Mouse (Mus musculus) stomach, postnatal 0 days (tissue): Measurements from ENCODE around the gene Fpgs. TPM values are rescaled to one million over a fixed set of nuclear protein-coding genes. Genes with fewer than 3 reads are reported as not detected.

Experiments used
- ATAC-seq: fragments of 200-750 bp; cut with Nextera tagmentation; 2 replicates; pipeline ENCODE4 v1.8.0; 2017; ENCODE audit not compliant: low FRiP score, low TSS enrichment
- DNase-seq: peaks from one replicate; pipeline ENCODE4 v3.0.0-alpha.2; 2016; ENCODE audit warnings: low spot score
- H3K27ac ChIP-seq: fragments of 300-500 bp; sonication (generic); replicated peaks from 2 replicates; pipeline ENCODE4 v1.5.1; 2014; ENCODE audit warnings: mild to moderate bottlenecking, control low read depth
- H3K27me3 ChIP-seq: fragments of 300-500 bp; sonication (generic); 2 replicates; pipeline ENCODE4 v1.6.1; 2014; ENCODE audit warnings: low read length; ENCODE audit not compliant: control insufficient read depth, insufficient read depth
- H3K36me3 ChIP-seq: fragments of 300-500 bp; sonication (generic); 2 replicates; pipeline ENCODE4 v1.6.1; 2014; ENCODE audit warnings: low read length, mixed read lengths; ENCODE audit not compliant: control insufficient read depth, insufficient read depth
- H3K4me1 ChIP-seq: fragments of 300-500 bp; sonication (generic); replicated peaks from 2 replicates; pipeline ENCODE4 v1.6.1; 2014; ENCODE audit warnings: antibody characterized with exemption; ENCODE audit not compliant: control insufficient read depth, insufficient read depth
- H3K4me2 ChIP-seq: fragments of 300-500 bp; sonication (generic); replicated peaks from 2 replicates; pipeline ENCODE4 v1.6.1; 2014; ENCODE audit warnings: low read depth, mild to moderate bottlenecking, control low read depth, moderate library complexity
- H3K4me3 ChIP-seq: fragments of 300-500 bp; sonication (generic); 2 replicates; pipeline ENCODE4 v1.5.1; 2014; ENCODE audit warnings: low read depth, low read length, control low read depth
- H3K9ac ChIP-seq: fragments of 300-500 bp; sonication (generic); 2 replicates; pipeline ENCODE4 v1.6.1; 2014; ENCODE audit warnings: mild to moderate bottlenecking, low read length, control low read depth, mixed read lengths
- H3K9me3 ChIP-seq: fragments of 300-500 bp; sonication (generic); 2 replicates; pipeline ENCODE4 v1.6.1; 2016; ENCODE audit warnings: low read length; ENCODE audit not compliant: control insufficient read depth
- CTCF ChIP-seq: IDR thresholded peaks from 2 replicates; pipeline ENCODE4 v1.5.1; 2016; ENCODE audit warnings: antibody characterized with exemption, low read depth, mild to moderate bottlenecking, moderate library complexity
- EP300 ChIP-seq: optimal IDR thresholded peaks from 2 replicates; pipeline ENCODE3; 2016; ENCODE audit warnings: antibody characterized with exemption
- WGBS: fragments of 180-500 bp; shearing (Covaris S2); extraction: QIAGEN DNeasy Blood & Tissue Kit; methylation state at CpG from one replicate; pipeline ENCODE4 v1.1.7; 2014; 5-methylcytosine and 5-hydroxymethylcytosine counted together
- polyA plus RNA-seq: library from polyadenylated mRNA; unstranded; fragments of >200 nt; fragmentation: Nextera tagmentation; extraction: Ambion mirVana; gene quantifications from 2 replicates; pipeline ENCODE4 v1.2.1, GENCODE M21; 2015

Gene Fpgs
- polyA plus RNA-seq, 1 experiment from 2014 or later: 15.1 TPM

DNA sequence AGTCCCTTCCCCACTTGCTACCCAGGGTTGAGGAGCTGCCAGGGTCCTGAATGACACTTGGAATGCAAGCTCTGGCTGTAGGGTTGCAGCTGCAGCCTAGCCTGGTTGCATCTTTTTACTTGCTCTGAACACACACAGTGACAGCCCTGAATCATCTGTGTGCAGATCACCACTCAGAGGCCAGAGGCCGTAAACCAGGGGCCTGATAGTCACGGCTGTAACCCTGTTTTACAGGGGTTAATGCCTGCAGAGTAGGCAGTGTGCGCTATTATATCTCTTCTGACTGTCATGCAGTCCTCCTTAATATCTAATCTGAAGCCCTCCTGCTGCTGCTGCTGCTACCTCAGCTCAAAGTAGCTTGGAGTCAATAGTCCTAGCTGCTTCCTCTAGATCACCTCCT lies 34.1 kb downstream of the Fpgs start:
- Histone ChIP-seq H3K9me3 (no peaks in the 10 kb centered on the region), H3K27me3 (no peaks in the 10 kb centered on the region), H3K9ac (no peak overlapping the region), H3K4me3 (no peak overlapping the region), H3K4me2 (no peak overlapping the region), H3K4me1 (no peaks in the 10 kb centered on the region), H3K27ac (no peak overlapping the region), H3K36me3 (0 out of 2 replicates have a peak, but pooled peaks cover 7% of the 10 kb centered on the region)
- 74% methylated on average over 3 of the region's 3 CpGs for WGBS
- ATAC-seq (no peak), DNase-seq (no peak)
- TF ChIP-seq EP300: no peak
- TF ChIP-seq CTCF: no peak

DNA sequence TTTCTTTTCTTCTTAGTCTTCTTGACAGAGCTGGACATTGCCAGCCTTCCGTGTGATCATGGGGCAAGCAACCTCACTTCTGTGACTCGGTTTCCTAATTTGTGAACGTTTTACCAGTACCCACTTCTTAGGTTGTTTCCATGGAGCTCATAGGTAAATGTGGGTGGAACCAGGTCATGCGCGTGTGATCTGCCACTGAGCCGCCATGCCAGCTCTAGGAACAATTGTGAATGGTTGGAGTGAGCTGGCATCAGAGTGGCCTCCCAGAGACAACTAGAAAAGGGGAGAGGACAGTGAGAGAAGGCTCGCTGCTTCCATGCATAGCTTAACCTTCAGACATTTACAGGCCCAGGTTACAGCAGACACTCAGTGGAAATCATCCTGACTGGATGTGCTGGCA lies 35.8 kb downstream of the Fpgs start:
- no peak for ATAC-seq
- Histone ChIP-seq H3K9me3 (no peaks in the 10 kb centered on the region), H3K36me3 (0 out of 2 replicates have a peak, but pooled peaks cover 3% of the 10 kb centered on the region), H3K9ac (no peak overlapping the region), H3K4me1 (no peaks in the 10 kb centered on the region), H3K27ac (no peak overlapping the region; the same call in 1 of the 2 replicates), H3K4me3 (no peak overlapping the region), H3K4me2 (no peak overlapping the region), H3K27me3 (no peaks in the 10 kb centered on the region)
- no peak for DNase-seq
- TF ChIP-seq EP300 (no peak), CTCF (no peak)
- WGBS: 83% methylated on average over 7 of the region's 7 CpGs

DNA sequence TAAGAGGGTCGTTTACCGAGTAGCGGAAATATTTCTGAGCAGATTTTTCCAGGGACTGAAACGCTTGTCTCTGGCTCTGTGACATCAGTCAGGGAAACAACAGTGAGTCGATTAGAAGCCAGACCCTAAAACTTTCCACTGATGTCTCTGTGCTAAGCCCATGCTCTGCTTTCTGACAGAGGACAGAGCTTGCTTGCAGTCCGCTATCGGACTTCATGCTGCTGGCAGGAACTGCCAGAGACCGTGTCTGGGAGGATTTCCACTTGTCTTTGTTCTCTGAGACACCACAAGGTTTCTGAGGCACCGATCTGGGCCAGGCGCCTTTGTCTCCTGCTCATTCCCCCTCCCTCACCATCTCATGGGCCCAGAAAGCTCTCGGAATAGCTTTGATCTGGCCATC lies 36.2 kb downstream of the Fpgs start:
- WGBS: 38% methylated on average over 11 of the region's 11 CpGs
- Histone ChIP-seq H3K9me3 (no peaks in the 10 kb centered on the region), H3K27me3 (no peaks in the 10 kb centered on the region), H3K36me3 (0 out of 2 replicates have a peak, but pooled peaks cover 3% of the 10 kb centered on the region), H3K27ac (no peak overlapping the region), H3K4me1 (no peaks in the 10 kb centered on the region), H3K9ac (no peak overlapping the region), H3K4me2 (no peak overlapping the region), H3K4me3 (no peak overlapping the region)
- TF ChIP-seq CTCF (no peak), EP300 (no peak)
- ATAC-seq (no peak), DNase-seq (no peak)

- H3K9ac ChIP-seq: no peak overlapping the region
- H3K36me3 ChIP-seq: no peaks in the 10 kb centered on the region
- H3K4me2 ChIP-seq: no peak overlapping the region
- H3K4me3 ChIP-seq: no peak overlapping the region
- WGBS: 75% methylated on average over 6 of the region's 6 CpGs
- H3K27ac ChIP-seq: no peak overlapping the region
- H3K27me3 ChIP-seq: no peaks in the 10 kb centered on the region
- H3K4me1 ChIP-seq: peaks cover 4% of the 10 kb centered on the region
- TF ChIP-seq CTCF (no peak), EP300 (no peak)
- DNase-seq: no peak
- no peak for ATAC-seq
- no peaks in the 10 kb centered on the region for H3K9me3 ChIP-seq
Measured at GRCm38 (mm10) chr2:32665853-32666252, 38.1 kb downstream of the Fpgs start.

GRCm38 (mm10) chr2:32665345-32665744 lies 38.6 kb downstream of the Fpgs start:
- Histone ChIP-seq H3K36me3 (no peaks in the 10 kb centered on the region), H3K4me1 (peaks cover 4% of the 10 kb centered on the region), H3K27me3 (no peaks in the 10 kb centered on the region), H3K4me3 (no peak overlapping the region), H3K9me3 (no peaks in the 10 kb centered on the region), H3K27ac (no peak overlapping the region), H3K9ac (no peak overlapping the region), H3K4me2 (no peak overlapping the region)
- 72% methylated on average over 8 of the region's 8 CpGs for WGBS
- ATAC-seq (no peak), DNase-seq (peak; percentile 13)
- TF ChIP-seq EP300 (no peak), CTCF (no peak)

DNA sequence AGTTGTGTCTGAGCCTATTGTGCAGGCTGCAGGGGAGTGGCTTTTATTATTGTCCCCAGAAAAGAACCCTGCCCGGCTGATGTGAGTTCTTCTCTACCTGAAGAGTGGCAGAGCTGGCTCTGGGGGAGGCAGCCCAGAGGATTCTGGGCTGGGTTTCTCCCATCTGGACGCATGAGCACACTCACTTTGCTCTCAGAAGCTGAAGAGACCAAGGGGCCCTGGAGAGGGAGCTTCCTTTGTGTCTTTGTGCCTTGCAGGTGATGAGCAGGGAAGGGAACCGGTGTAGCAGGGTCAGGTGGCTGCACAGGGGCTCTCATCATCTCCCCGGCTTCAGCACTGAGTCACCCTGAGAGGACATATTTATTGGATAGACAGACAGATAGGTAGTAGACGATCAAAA lies 41.7 kb downstream of the Fpgs start:
- Histone ChIP-seq H3K27me3 (no peaks in the 10 kb centered on the region), H3K9ac (no peak overlapping the region), H3K4me3 (no peak overlapping the region), H3K4me2 (no peak overlapping the region), H3K9me3 (no peaks in the 10 kb centered on the region), H3K4me1 (peaks cover 4% of the 10 kb centered on the region), H3K27ac (peak overlapping the region; percentile 58), H3K36me3 (no peaks in the 10 kb centered on the region)
- DNase-seq: peak; percentile 12
- WGBS: 42% methylated on average over 5 of the region's 5 CpGs
- ATAC-seq: no peak
- TF ChIP-seq CTCF (no peak), EP300 (no peak)
